Mouse (Mus musculus): ENCODE measurements at regions not wholly inside any gene's neighbourhood (a gene's known extent, or its start where the extent isn't known, plus 50 kb on each side); places are given as distances from the start of the nearest gene placed in this dataset.
A peak's percentile ranks its signal among the peaks of the same experiment; 100 is the strongest.

GRCm38 (mm10) chr15:8582676-8583075, 62.9 kb upstream of the Gm2310 start:
- DNase-seq (ENCODE audit: extremely low read depth, insufficient read length, low spot score), result no peak

- no peak for DNase-seq (ENCODE audit: extremely low read depth, insufficient read length, low spot score)
These were observed 61.6 kb upstream of the Gm2310 start for GRCm38 (mm10) chr15:8581146-8581913.

- no peak for DNase-seq (ENCODE audit: extremely low read depth, insufficient read length, low spot score)
These were observed 60.3 kb upstream of the Gm2310 start for GRCm38 (mm10) chr15:8580077-8580476.

GRCm38 (mm10) chr15:8577480-8577881, 57.7 kb upstream of the Gm2310 start:
- no peak for DNase-seq (ENCODE audit: extremely low read depth, insufficient read length, low spot score)

- no peak for DNase-seq (ENCODE audit: extremely low read depth, insufficient read length, low spot score)
These were observed 57.2 kb upstream of the Gm2310 start for GRCm38 (mm10) chr15:8576975-8577374.

GRCm38 (mm10) chr15:8569617-8570016, 49.9 kb upstream of the Gm2310 start:
- DNase-seq (ENCODE audit: extremely low read depth, insufficient read length, low spot score), result peak; percentile 13

All from 3134 (cell line).